Mouse (Mus musculus): Measurements from ENCODE around the gene Tex14.

DNA sequence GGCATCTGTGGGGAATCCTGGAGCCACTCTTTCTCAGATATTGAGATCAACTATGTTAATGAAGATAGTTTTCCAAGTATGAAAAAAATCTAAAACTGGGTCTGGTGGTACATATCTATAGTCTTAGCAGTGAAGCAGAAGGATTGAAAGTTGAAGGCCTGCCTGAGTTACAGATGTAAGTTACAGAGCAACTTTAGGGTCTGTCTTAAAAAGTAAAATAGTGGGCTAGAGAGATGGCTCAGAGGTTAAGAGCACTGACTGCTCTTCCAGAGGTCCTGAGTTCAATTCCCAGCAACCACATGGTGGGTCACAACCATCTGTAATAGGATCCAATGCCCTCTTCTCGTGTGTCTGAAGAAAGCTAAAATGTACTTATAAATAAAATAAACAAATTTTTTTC is 27.6 kb downstream of the Tex14 start:
- TF ChIP-seq CTCF (IDR thresholded peaks at IDR 0.05; ENCODE audit: borderline replicate concordance, insufficient read depth, low read depth, low read length), result no peak
- no peak for TF ChIP-seq POLR2A (IDR thresholded peaks at IDR 0.05; ENCODE audit: borderline replicate concordance, insufficient read depth, low read length)
